Mouse (Mus musculus) MEL (cell line): ENCODE measurements at regions not wholly inside any gene's neighbourhood (a gene's known extent, or its start where the extent isn't known, plus 50 kb on each side); places are given as distances from the start of the nearest gene placed in this dataset.

ENCODE experiments used
- DNase-seq: peaks from one replicate; pipeline ENCODE4 v3.0.0; 2011; ENCODE audit warnings: low read depth, low spot score
- H3K27ac ChIP-seq: 2 replicates; pipeline ENCODE4 v1.5.1; 2012; ENCODE audit warnings: low read depth, mild to moderate bottlenecking, control low read depth, low read length, moderate library complexity; ENCODE audit not compliant: control insufficient read depth
- H3K27me3 ChIP-seq, 2 experiments: fragments of 150-350 bp in 1 of 2; sonication (generic) in 1 of 2; 2 replicates each; pipeline ENCODE4 v1.6.1; 2012; ENCODE audit warnings: low read length in 2 of 2, mild to moderate bottlenecking in 2 of 2, improper control_type of control experiment in 1 of 2, moderate library complexity in 1 of 2; ENCODE audit not compliant: insufficient read depth in 2 of 2, control insufficient read depth in 1 of 2
- H3K36me3 ChIP-seq, 2 experiments: 2 replicates each; pipeline ENCODE4 v1.6.1; 2012 to 2014; ENCODE audit warnings: low read length in 2 of 2, improper control_type of control experiment in 1 of 2, inconsistent platforms in 1 of 2, mild to moderate bottlenecking in 1 of 2; ENCODE audit not compliant: insufficient read depth in 2 of 2, control insufficient read depth in 1 of 2
- H3K4me1 ChIP-seq, 2 experiments: fragments of 150-350 bp in 1 of 2; sonication (generic) in 1 of 2; 2 replicates each; pipeline ENCODE4 v1.6.1; 2012; ENCODE audit warnings: low read length in 2 of 2, improper control_type of control experiment in 1 of 2, mild to moderate bottlenecking in 1 of 2; ENCODE audit not compliant: insufficient read depth in 2 of 2, control insufficient read depth in 1 of 2
- H3K4me3 ChIP-seq, 2 experiments: fragments of 150-350 bp in 1 of 2; sonication (generic) in 1 of 2; 2 replicates each; pipeline ENCODE4 v1.5.1; 2012; ENCODE audit warnings: low read depth in 2 of 2, low read length in 2 of 2, mild to moderate bottlenecking in 2 of 2, moderate library complexity in 2 of 2, control low read depth in 1 of 2, improper control_type of control experiment in 1 of 2; ENCODE audit not compliant: control insufficient read depth in 1 of 2, insufficient read depth in 1 of 2
- H3K79me2 ChIP-seq: 2 replicates; pipeline ENCODE4 v1.6.1; 2012; ENCODE audit warnings: mild to moderate bottlenecking, low read length, moderate library complexity; ENCODE audit not compliant: control insufficient read depth, poor library complexity, insufficient read depth
- H3K9ac ChIP-seq: 2 replicates; pipeline ENCODE4 v1.6.1; 2012; ENCODE audit warnings: low read depth, mild to moderate bottlenecking, control low read depth, low read length, moderate library complexity; ENCODE audit not compliant: control insufficient read depth, poor library complexity, severe bottlenecking
- H3K9me3 ChIP-seq: fragments of 150-350 bp; sonication (generic); replicated peaks from 2 replicates; pipeline ENCODE4 v1.6.1; 2012; ENCODE audit warnings: mild to moderate bottlenecking, low read length, improper control_type of control experiment, moderate library complexity; ENCODE audit not compliant: insufficient read depth
- BHLHE40 ChIP-seq: IDR thresholded peaks from 2 replicates; pipeline ENCODE4 v1.6.1; 2012; ENCODE audit warnings: low read depth, mild to moderate bottlenecking, inconsistent platforms, low read length, improper control_type of control experiment, borderline replicate concordance
- CHD1 ChIP-seq: IDR thresholded peaks from 2 replicates; pipeline ENCODE4 v1.6.1; 2012; ENCODE audit warnings: low read depth, mild to moderate bottlenecking, inconsistent platforms, low read length, improper control_type of control experiment
- CHD2 ChIP-seq: IDR thresholded peaks from 2 replicates; pipeline ENCODE4 v1.6.1; 2011; ENCODE audit warnings: low read length, improper control_type of control experiment
- E2F4 ChIP-seq: IDR thresholded peaks from 2 replicates; pipeline ENCODE4 v1.6.1; 2011; ENCODE audit warnings: low read depth, low read length, improper control_type of control experiment, borderline replicate concordance
- ELF1 ChIP-seq: IDR thresholded peaks from 2 replicates; pipeline ENCODE4 v1.6.1; 2014; ENCODE audit warnings: low read depth, mild to moderate bottlenecking, inconsistent platforms, low read length, improper control_type of control experiment, moderate library complexity
- ETS1 ChIP-seq: IDR thresholded peaks from 2 replicates; pipeline ENCODE4 v1.6.1; 2012; ENCODE audit warnings: low read depth, mild to moderate bottlenecking, inconsistent platforms, low read length, improper control_type of control experiment, moderate library complexity
- GABPA ChIP-seq: IDR thresholded peaks from 2 replicates; pipeline ENCODE4 v1.6.1; 2012; ENCODE audit warnings: low read depth, mild to moderate bottlenecking, inconsistent platforms, low read length, improper control_type of control experiment, moderate library complexity
- GATA1 ChIP-seq: IDR thresholded peaks from 2 replicates; pipeline ENCODE4 v1.6.1; 2011; ENCODE audit warnings: low read depth, low read length, improper control_type of control experiment
- KAT2A ChIP-seq: conservative IDR thresholded peaks from 2 replicates; pipeline ENCODE4 v1.6.1; 2012; ENCODE audit warnings: low read depth, low read length, improper control_type of control experiment, inconsistent platforms
- MAFK ChIP-seq: IDR thresholded peaks from 2 replicates; pipeline ENCODE4 v1.6.1; 2011; ENCODE audit warnings: low read depth, mild to moderate bottlenecking, low read length, improper control_type of control experiment, borderline replicate concordance
- MAX ChIP-seq: IDR thresholded peaks from 2 replicates; pipeline ENCODE4 v1.6.1; 2011; ENCODE audit warnings: low read length, improper control_type of control experiment
- MEF2A ChIP-seq: IDR thresholded peaks from 2 replicates; pipeline ENCODE4 v1.6.1; 2014; ENCODE audit warnings: low read depth, mild to moderate bottlenecking, inconsistent platforms, low read length, improper control_type of control experiment; ENCODE audit not compliant: poor library complexity, insufficient replicate concordance, severe bottlenecking; ENCODE audit errors: extremely low read depth
- MYB ChIP-seq: IDR thresholded peaks from 2 replicates; pipeline ENCODE4 v1.6.1; 2011; ENCODE audit warnings: mild to moderate bottlenecking, low read depth, low read length, improper control_type of control experiment
- MYC ChIP-seq: IDR thresholded peaks from 2 replicates; pipeline ENCODE4 v1.6.1; 2011; ENCODE audit warnings: low read depth, mild to moderate bottlenecking, low read length, improper control_type of control experiment, moderate library complexity
- NELFE ChIP-seq: IDR thresholded peaks from 2 replicates; pipeline ENCODE4 v1.6.1; 2011; ENCODE audit warnings: low read depth, low read length, improper control_type of control experiment
- NRF1 ChIP-seq: IDR thresholded peaks from 2 replicates; pipeline ENCODE4 v1.6.1; 2014; ENCODE audit warnings: low read depth, mild to moderate bottlenecking, inconsistent platforms, low read length, improper control_type of control experiment, moderate library complexity; ENCODE audit not compliant: poor library complexity, insufficient read depth, severe bottlenecking
- POLR2A ChIP-seq, 2 experiments: IDR thresholded peaks; 2 replicates each; pipeline ENCODE4 v1.6.1; 2011 to 2012; ENCODE audit warnings: low read length in 2 of 2, mild to moderate bottlenecking in 2 of 2, control low read depth in 1 of 2, improper control_type of control experiment in 1 of 2, low read depth in 1 of 2, moderate library complexity in 1 of 2; ENCODE audit not compliant: control insufficient read depth in 1 of 2, insufficient read depth in 1 of 2, poor library complexity in 1 of 2
- POLR2AphosphoS2 ChIP-seq: IDR thresholded peaks from 2 replicates; pipeline ENCODE4 v1.6.1; 2011; ENCODE audit warnings: low read length, improper control_type of control experiment
- POLR2AphosphoS5 ChIP-seq: IDR thresholded peaks from 2 replicates; pipeline ENCODE4 v1.6.1; 2012; ENCODE audit warnings: low read depth, borderline replicate concordance, mild to moderate bottlenecking, inconsistent platforms, low read length, moderate library complexity, mixed read lengths
- SMC3 ChIP-seq: IDR thresholded peaks from 2 replicates; pipeline ENCODE4 v1.6.1; 2011; ENCODE audit warnings: low read depth, low read length, improper control_type of control experiment
- TAL1 ChIP-seq: IDR thresholded peaks from 2 replicates; pipeline ENCODE4 v1.6.1; 2012; ENCODE audit warnings: mild to moderate bottlenecking, inconsistent platforms, low read length, moderate library complexity, mixed read lengths
- USF1 ChIP-seq: IDR thresholded peaks from 2 replicates; pipeline ENCODE4 v1.6.1; 2014; ENCODE audit warnings: low read depth, mild to moderate bottlenecking, inconsistent platforms, low read length, improper control_type of control experiment, moderate library complexity
- ZMIZ1 ChIP-seq: IDR thresholded peaks from 2 replicates; pipeline ENCODE4 v1.6.1; 2012; ENCODE audit warnings: low read depth, mild to moderate bottlenecking, inconsistent platforms, low read length, improper control_type of control experiment, moderate library complexity
- ZNF384 ChIP-seq: IDR thresholded peaks from 2 replicates; pipeline ENCODE4 v1.6.1; 2012; ENCODE audit warnings: low read depth, mild to moderate bottlenecking, inconsistent platforms, low read length, improper control_type of control experiment

DNA sequence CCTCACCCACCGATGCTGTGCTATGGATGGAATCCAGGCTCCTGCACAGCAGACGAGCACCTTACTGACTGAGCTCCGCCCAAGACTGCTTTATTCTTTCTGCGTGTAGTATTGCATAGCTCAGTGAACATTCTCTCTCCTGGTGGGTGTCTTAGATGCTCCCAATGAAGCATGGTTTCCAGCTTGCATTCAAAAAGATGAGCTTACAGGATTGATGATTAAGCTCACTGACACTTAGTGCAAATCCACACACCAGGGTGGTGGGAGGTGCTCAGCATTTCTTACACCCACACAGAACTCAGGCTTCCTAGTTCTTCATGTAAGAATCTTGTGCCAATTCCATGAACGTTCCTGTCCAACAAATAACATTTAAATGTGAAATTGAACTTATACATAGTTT lies 106.8 kb downstream of the Zfp326 start:
- no peak overlapping the region for H3K4me3 ChIP-seq
- TF ChIP-seq NRF1 = no peak
- no peak for TF ChIP-seq KAT2A
- TF ChIP-seq GATA1 = no peak
- no peak for TF ChIP-seq MYB
- TF ChIP-seq POLR2A (IDR thresholded peaks at IDR 0.05; ENCODE audit: control insufficient read depth in 1 of 2, insufficient read depth in 1 of 2, low read depth in 1 of 2, low read length in 2 of 2, poor library complexity in 1 of 2) = no peak
- TF ChIP-seq USF1 = no peak
- TF ChIP-seq BHLHE40 = no peak
- TF ChIP-seq MAFK = no peak
- no peak for TF ChIP-seq NELFE
- TF ChIP-seq CHD2 = no peak
- no peak for TF ChIP-seq CHD1
- TF ChIP-seq ELF1 = no peak
- TF ChIP-seq ETS1 = no peak
- TF ChIP-seq ZMIZ1 = no peak
- TF ChIP-seq POLR2AphosphoS5 = no peak
- no peaks in the 10 kb centered on the region for H3K36me3 ChIP-seq
- no peak for DNase-seq
- no peaks in the 10 kb centered on the region; a peak in 1 of 4 replicates for H3K27me3 ChIP-seq
- H3K4me1 ChIP-seq = no peaks in the 10 kb centered on the region
- no peaks in the 10 kb centered on the region for H3K79me2 ChIP-seq
- no peak overlapping the region for H3K27ac ChIP-seq
- H3K9ac ChIP-seq = no peak overlapping the region
- H3K9me3 ChIP-seq = no peaks in the 10 kb centered on the region

DNA sequence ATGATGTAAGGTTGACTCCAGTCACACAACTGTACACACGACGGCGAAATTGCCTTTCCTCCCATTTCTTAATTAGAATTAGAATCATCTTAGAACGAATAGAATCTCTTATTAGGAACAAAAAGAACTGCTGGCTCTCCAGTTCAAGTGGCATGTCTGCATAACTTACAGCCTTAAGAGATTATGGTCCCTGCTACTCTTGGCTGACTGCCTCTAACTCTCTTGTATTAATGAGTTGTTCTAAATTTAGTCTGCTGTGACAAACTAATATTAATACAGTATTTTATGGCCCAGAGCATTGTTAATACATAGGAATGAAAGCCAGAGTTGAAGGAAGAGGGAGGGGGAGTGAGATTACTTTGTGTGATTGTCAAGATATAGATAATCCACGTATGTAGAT lies 100.4 kb downstream of the Zfp326 start:
- Histone ChIP-seq H3K36me3 (no peaks in the 10 kb centered on the region), H3K4me3 (no peak overlapping the region), H3K79me2 (no peaks in the 10 kb centered on the region), H3K9me3 (no peaks in the 10 kb centered on the region), H3K27ac (no peak overlapping the region), H3K4me1 (no peaks in the 10 kb centered on the region), H3K9ac (no peak overlapping the region), H3K27me3 (no peaks in the 10 kb centered on the region)
- no peak for DNase-seq
- TF ChIP-seq SMC3 (no peak), NRF1 (no peak), MEF2A (no peak), MAX (no peak), USF1 (no peak), MYC (no peak), E2F4 (no peak), GABPA (no peak), POLR2AphosphoS2 (no peak), ELF1 (no peak), NELFE (no peak), ZNF384 (no peak), MYB (no peak), TAL1 (no peak), BHLHE40 (no peak), POLR2AphosphoS5 (no peak)
